Mouse (Mus musculus): ENCODE data around the gene Nudt14.

Gene Nudt14

GRCm38 (mm10) chr12:112950040-112950760 is 8.3 kb upstream of the Nudt14 start:
- DNase-seq (ENCODE audit: low spot score in 2 of 2) = peak; percentile 81 to 90

DNA sequence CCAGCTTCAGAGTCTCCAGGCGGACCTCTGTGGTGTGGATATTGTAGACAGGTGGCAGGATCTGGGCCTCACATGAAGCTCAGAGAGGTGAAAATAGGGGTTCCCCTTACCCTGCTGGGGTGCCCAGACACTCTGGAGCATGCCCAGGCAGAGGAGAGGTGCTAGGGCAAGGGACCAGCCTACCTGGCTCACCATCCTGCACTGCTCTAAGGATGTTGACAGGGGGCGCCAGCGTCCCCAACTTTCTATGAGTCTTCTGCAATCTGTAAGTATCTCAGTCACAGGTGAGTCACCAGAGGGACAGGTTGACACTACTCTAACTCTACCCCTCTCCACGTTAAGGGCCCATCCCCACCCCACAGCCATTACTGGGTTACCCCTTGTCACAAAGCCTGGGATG is 5.4 kb upstream of the Nudt14 start:
- DNase-seq (ENCODE audit: low spot score in 2 of 2) = no peak

DNA sequence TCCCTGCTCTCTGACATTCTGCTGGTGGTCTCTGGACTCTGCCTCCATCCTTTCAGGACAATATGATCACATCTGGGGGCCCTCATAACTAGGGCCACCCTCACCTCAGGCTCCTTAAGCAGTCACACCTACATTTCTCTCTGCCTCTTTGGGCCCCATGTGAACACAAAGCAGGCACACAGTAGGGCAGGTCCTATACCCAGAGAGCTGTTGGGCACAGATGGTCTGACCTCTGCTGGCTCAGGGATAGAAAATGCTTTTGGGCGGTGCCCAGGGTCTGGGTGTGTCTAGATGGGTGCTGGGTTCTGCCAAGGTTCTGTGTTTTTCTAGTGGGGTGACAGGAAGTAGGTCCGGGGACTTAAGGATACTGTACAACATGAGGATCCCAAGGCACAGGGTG is 1.7 kb upstream of the Nudt14 start:
- DNase-seq (ENCODE audit: low spot score in 2 of 2) = no peak

- no peak for DNase-seq (ENCODE audit: low spot score in 2 of 2)
Measured at GRCm38 (mm10) chr12:112941156-112941775, 658 bp downstream of the Nudt14 start.

GRCm38 (mm10) chr12:112940710-112941109 is 1.2 kb downstream of the Nudt14 start:
- no peak for DNase-seq (ENCODE audit: low spot score in 2 of 2)

- no peak for DNase-seq (ENCODE audit: low spot score in 2 of 2)
Measured at GRCm38 (mm10) chr12:112940238-112940637, 1.7 kb downstream of the Nudt14 start.

DNA sequence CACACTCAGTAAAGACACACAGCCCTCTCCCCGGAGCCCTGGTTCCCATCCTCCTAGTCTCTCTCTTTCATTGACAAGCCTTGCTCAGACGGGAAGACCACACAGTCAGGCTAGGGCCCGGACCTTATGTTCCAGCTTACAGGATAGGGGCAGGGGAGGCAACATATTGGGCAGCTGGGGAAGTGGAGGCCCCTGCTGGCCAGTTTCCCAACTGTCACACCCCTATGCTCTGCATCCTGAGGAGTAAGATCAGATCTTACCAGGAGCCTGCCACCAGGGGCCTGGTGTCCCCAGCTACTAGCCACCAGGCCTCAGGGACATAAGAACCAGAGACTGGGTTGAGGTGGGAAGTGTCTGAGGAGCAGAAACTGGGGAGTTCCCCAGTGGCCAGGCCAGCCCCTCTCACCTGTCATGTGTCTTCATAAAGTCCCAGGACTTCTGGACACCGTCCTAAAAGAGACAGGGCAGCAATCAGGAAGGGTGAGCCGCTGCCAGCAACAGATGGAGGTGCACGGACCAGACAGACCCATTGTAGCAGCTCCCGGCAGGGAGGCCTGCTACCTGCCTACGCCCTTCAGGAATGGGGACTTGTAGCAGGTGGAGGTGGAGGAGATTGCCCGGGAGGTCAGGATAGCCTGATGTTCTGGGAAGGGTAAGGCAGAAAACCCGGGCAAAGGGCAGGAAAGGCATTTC is 2.9 kb downstream of the Nudt14 start:
- no peak for DNase-seq (ENCODE audit: low spot score in 2 of 2)

GRCm38 (mm10) chr12:112938366-112938765 is 3.6 kb downstream of the Nudt14 start:
- DNase-seq (ENCODE audit: low spot score in 2 of 2) = no peak

GRCm38 (mm10) chr12:112937906-112938305 is 4.0 kb downstream of the Nudt14 start:
- DNase-seq (ENCODE audit: low spot score in 2 of 2) = no peak

DNA sequence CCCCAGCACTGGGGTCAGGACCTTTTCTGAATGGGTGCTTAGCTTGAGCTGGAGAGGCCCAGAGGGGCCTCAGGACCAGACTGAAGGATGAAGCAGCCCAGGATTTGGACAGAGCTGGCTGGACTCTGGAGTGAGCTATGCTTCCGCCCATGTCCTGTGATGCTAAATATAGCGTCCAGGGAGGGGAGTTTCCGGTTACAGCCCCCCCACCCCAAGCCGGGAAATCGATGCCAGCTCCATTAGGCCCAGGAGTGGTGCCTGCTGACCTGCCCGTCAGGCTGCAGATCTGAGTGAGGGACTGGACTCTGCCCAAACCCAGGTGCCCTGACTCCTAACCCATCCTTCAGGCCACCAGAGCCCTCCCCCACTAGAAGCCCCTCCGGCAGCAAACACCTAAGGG is 9.3 kb downstream of the Nudt14 start:
- no peak for DNase-seq (ENCODE audit: low spot score in 2 of 2)

DNA sequence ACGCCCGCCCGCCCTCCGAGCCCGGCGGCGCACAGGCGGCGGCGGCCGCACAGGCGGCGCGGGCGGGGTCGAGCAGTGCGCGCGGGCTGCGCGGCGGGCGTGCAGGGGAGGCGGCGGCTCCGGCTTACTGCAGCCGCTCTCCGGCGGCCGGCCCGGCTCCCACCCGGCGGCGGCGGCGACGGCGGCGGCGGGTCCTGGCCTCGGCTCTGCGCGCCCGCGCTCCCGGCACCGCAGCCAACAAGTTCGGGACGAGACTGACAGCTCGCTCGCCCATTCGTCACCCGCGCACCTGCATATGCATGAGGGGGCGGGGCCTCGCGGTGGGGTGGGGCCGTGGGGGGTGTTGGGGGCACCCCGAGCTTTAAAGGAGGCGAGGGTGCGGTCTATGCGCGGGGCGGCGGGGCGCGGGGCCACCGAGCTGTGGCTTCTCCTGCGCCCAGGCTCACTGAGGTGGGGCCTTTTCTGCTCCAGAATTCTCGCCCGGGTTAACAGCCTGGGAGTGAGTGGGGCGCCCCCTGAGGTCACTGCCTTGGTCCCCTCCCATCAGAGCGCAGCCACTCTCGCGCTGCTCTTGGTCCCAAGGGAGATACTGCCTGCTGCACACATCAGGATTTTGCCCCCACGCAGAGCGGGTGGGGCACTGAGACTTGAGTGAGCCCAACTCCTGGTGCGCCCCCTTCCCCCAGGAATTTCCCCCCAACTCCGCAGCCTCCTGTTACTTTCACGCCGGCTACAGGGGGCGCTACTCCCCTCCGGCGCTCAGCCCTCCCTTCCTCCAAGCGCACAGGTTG is 12.2 kb downstream of the Nudt14 start, which contains the start of gene Jag2:
Jag2 (minus strand) TSS at position 215 of the 791 bp plus-strand sequence.
- peak in 1 of 2 experiments; percentile 68 for DNase-seq (ENCODE audit: low spot score in 2 of 2)

- DNase-seq (ENCODE audit: low spot score in 2 of 2) = peak; percentile 77 to 79
Measured at GRCm38 (mm10) chr12:112928401-112929241, 13.3 kb downstream of the Nudt14 start.

- DNase-seq (ENCODE audit: low spot score in 2 of 2) = peak; percentile 70 to 74
Measured at GRCm38 (mm10) chr12:112927265-112927664, 14.7 kb downstream of the Nudt14 start.

GRCm38 (mm10) chr12:112925950-112926349 is 16.0 kb downstream of the Nudt14 start:
- no peak for DNase-seq (ENCODE audit: low spot score in 2 of 2)

GRCm38 (mm10) chr12:112922541-112922940 is 19.4 kb downstream of the Nudt14 start:
- DNase-seq (ENCODE audit: low spot score in 2 of 2) = no peak

DNA sequence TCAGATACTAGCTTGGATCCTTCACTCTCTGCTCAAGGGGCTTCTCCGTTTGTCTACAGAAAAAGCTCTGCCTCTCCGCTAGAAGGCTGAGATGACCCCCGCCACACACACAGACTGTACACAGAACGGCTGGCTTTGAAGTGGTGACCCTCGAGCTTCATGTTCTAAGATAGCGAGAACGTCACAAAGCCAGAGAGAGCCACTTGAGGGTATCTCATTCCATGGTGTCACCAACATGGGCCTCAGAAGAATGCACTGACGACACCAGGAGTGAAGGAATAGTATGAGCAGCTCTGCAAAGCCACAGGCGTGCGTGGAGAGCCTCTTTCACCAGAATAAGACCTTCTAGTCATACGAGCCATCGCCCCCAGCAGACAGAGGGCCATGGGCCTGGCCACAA is 20.4 kb downstream of the Nudt14 start:
- no peak for DNase-seq (ENCODE audit: low spot score in 2 of 2)

- no peak for DNase-seq (ENCODE audit: low spot score in 2 of 2)
Measured at GRCm38 (mm10) chr12:112917906-112918305, 24.0 kb downstream of the Nudt14 start.

GRCm38 (mm10) chr12:112917486-112917885 is 24.4 kb downstream of the Nudt14 start:
- DNase-seq (ENCODE audit: low spot score in 2 of 2) = no peak

GRCm38 (mm10) chr12:112916698-112917400 is 25.1 kb downstream of the Nudt14 start:
- no peak for DNase-seq (ENCODE audit: low spot score in 2 of 2)

GRCm38 (mm10) chr12:112915587-112915986 is 26.3 kb downstream of the Nudt14 start:
- no peak for DNase-seq (ENCODE audit: low spot score in 2 of 2)

All from urinary bladder, postnatal 36 days (tissue).